Mouse (Mus musculus) intestine, embryonic 15.5 days (tissue): Measurements from ENCODE around the gene Clba1. TPM values are rescaled to one million over a fixed set of nuclear protein-coding genes. Genes with fewer than 3 reads are reported as not detected.
A peak's percentile ranks its signal among the peaks of the same experiment; 100 is the strongest.

Source experiments
- ATAC-seq: fragments of 200-750 bp; cut with Nextera tagmentation; 2 replicates; pipeline ENCODE4 v1.8.0; 2017; ENCODE audit warnings: moderate TSS enrichment, moderate library complexity
- H3K27ac ChIP-seq: fragments of 300-500 bp; sonication (generic); 2 replicates; pipeline ENCODE4 v1.5.1; 2015; ENCODE audit warnings: mild to moderate bottlenecking, inconsistent platforms
- H3K27me3 ChIP-seq: fragments of 300-500 bp; sonication (generic); replicated peaks from 2 replicates; pipeline ENCODE4 v1.6.1; 2015; ENCODE audit warnings: inconsistent platforms
- H3K36me3 ChIP-seq: fragments of 300-500 bp; sonication (generic); 2 replicates; pipeline ENCODE4 v1.6.1; 2015; ENCODE audit warnings: inconsistent platforms
- H3K4me1 ChIP-seq: fragments of 300-500 bp; sonication (generic); replicated peaks from 2 replicates; pipeline ENCODE4 v1.6.1; 2015; ENCODE audit warnings: inconsistent platforms
- H3K4me2 ChIP-seq: fragments of 300-500 bp; sonication (generic); replicated peaks from 2 replicates; pipeline ENCODE4 v1.6.1; 2015; ENCODE audit warnings: mild to moderate bottlenecking, inconsistent platforms
- H3K4me3 ChIP-seq: fragments of 300-500 bp; sonication (generic); replicated peaks from 2 replicates; pipeline ENCODE4 v1.5.1; 2015; ENCODE audit warnings: inconsistent platforms
- H3K9ac ChIP-seq: fragments of 300-500 bp; sonication (generic); 2 replicates; pipeline ENCODE4 v1.6.1; 2015; ENCODE audit warnings: inconsistent platforms
- H3K9me3 ChIP-seq: fragments of 300-500 bp; sonication (generic); 2 replicates; pipeline ENCODE4 v1.6.1; 2016; ENCODE audit warnings: inconsistent platforms
- WGBS: fragments of 180-500 bp; shearing (Covaris S2); methylation state at CpG from one replicate; pipeline ENCODE4 v1.1.7; 2015; 5-methylcytosine and 5-hydroxymethylcytosine counted together
- polyA plus RNA-seq: library from polyadenylated mRNA; unstranded; fragments of >200 nt; fragmentation: Nextera tagmentation; extraction: Ambion mirVana; gene quantifications from 2 replicates; pipeline ENCODE4 v1.2.1, GENCODE M21; 2015

The Clba1 gene
- polyA plus RNA-seq, 1 experiment from 2014 or later = 4.6 TPM

- Histone ChIP-seq H3K27me3 (no peaks in the 10 kb centered on the region), H3K27ac (no peak overlapping the region), H3K36me3 (no peaks in the 10 kb centered on the region), H3K9me3 (no peaks in the 10 kb centered on the region), H3K4me3 (no peak overlapping the region), H3K4me1 (0 out of 2 replicates have a peak, but pooled peaks cover 2% of the 10 kb centered on the region), H3K9ac (no peak overlapping the region), H3K4me2 (no peak overlapping the region)
- WGBS = 85% methylated on average over 2 of the region's 2 CpGs
- ATAC-seq = peak; percentile 10; the same call in 1 of the 2 replicates
Measured at GRCm38 (mm10) chr12:112769751-112770150, 39.0 kb upstream of the Clba1 start.

GRCm38 (mm10) chr12:112770396-112770795 is 38.3 kb upstream of the Clba1 start:
- ATAC-seq = no peak
- 81% methylated on average over 4 of the region's 4 CpGs for WGBS
- no peaks in the 10 kb centered on the region for H3K9me3 ChIP-seq

GRCm38 (mm10) chr12:112772306-112772705 is 36.4 kb upstream of the Clba1 start:
- no peaks in the 10 kb centered on the region for H3K36me3 ChIP-seq
- H3K27me3 ChIP-seq = no peaks in the 10 kb centered on the region
- no peak overlapping the region for H3K4me2 ChIP-seq
- ATAC-seq = no peak
- H3K27ac ChIP-seq = no peak overlapping the region
- no peak overlapping the region for H3K4me3 ChIP-seq
- 89% methylated on average over 14 of the region's 14 CpGs for WGBS
- no peak overlapping the region for H3K9ac ChIP-seq
- no peaks in the 10 kb centered on the region for H3K9me3 ChIP-seq
- 0 out of 2 replicates have a peak, but pooled peaks cover 2% of the 10 kb centered on the region for H3K4me1 ChIP-seq

More at GRCm38 (mm10) chr12:112770396-112770795, 38.3 kb upstream of the Clba1 start:
- no peaks in the 10 kb centered on the region for H3K36me3 ChIP-seq
- no peak overlapping the region for H3K27ac ChIP-seq
- H3K4me2 ChIP-seq = no peak overlapping the region
- no peak overlapping the region for H3K9ac ChIP-seq
- no peak overlapping the region for H3K4me3 ChIP-seq
- H3K27me3 ChIP-seq = no peaks in the 10 kb centered on the region
- H3K4me1 ChIP-seq = 0 out of 2 replicates have a peak, but pooled peaks cover 2% of the 10 kb centered on the region

- H3K4me1 ChIP-seq = 0 out of 2 replicates have a peak, but pooled peaks cover 2% of the 10 kb centered on the region
- H3K4me3 ChIP-seq = no peak overlapping the region
- H3K36me3 ChIP-seq = no peaks in the 10 kb centered on the region
- 24% methylated on average over 9 of the region's 9 CpGs for WGBS
- no peaks in the 10 kb centered on the region for H3K27me3 ChIP-seq
- no peak overlapping the region for H3K27ac ChIP-seq
- H3K9ac ChIP-seq = no peak overlapping the region
- H3K4me2 ChIP-seq = no peak overlapping the region
- no peaks in the 10 kb centered on the region for H3K9me3 ChIP-seq
- ATAC-seq = no peak
Measured at GRCm38 (mm10) chr12:112773366-112773765, 35.4 kb upstream of the Clba1 start.

GRCm38 (mm10) chr12:112774026-112774425 is 34.7 kb upstream of the Clba1 start:
- H3K36me3 ChIP-seq = no peaks in the 10 kb centered on the region
- H3K9me3 ChIP-seq = no peaks in the 10 kb centered on the region
- no peak overlapping the region for H3K27ac ChIP-seq
- WGBS = 78% methylated on average over 6 of the region's 6 CpGs
- no peak for ATAC-seq
- H3K4me2 ChIP-seq = no peak overlapping the region
- no peak overlapping the region for H3K4me3 ChIP-seq
- H3K9ac ChIP-seq = no peak overlapping the region
- H3K27me3 ChIP-seq = no peaks in the 10 kb centered on the region
- H3K4me1 ChIP-seq = 0 out of 2 replicates have a peak, but pooled peaks cover 2% of the 10 kb centered on the region

GRCm38 (mm10) chr12:112774481-112774880 is 34.3 kb upstream of the Clba1 start:
- H3K27ac ChIP-seq = no peak overlapping the region
- WGBS = 91% methylated on average over 10 of the region's 10 CpGs
- H3K9me3 ChIP-seq = no peaks in the 10 kb centered on the region
- no peak overlapping the region for H3K4me3 ChIP-seq
- no peak overlapping the region for H3K9ac ChIP-seq
- H3K4me1 ChIP-seq = 0 out of 2 replicates have a peak, but pooled peaks cover 2% of the 10 kb centered on the region
- no peaks in the 10 kb centered on the region for H3K36me3 ChIP-seq
- no peak overlapping the region for H3K4me2 ChIP-seq
- no peaks in the 10 kb centered on the region for H3K27me3 ChIP-seq
- no peak for ATAC-seq

- no peaks in the 10 kb centered on the region for H3K9me3 ChIP-seq
- 71% methylated on average over 8 of the region's 8 CpGs for WGBS
- H3K36me3 ChIP-seq = no peaks in the 10 kb centered on the region
- ATAC-seq = no peak
- H3K4me2 ChIP-seq = no peak overlapping the region
- no peak overlapping the region for H3K9ac ChIP-seq
- no peak overlapping the region for H3K27ac ChIP-seq
- no peak overlapping the region for H3K4me3 ChIP-seq
- no peaks in the 10 kb centered on the region for H3K27me3 ChIP-seq
- H3K4me1 ChIP-seq = peaks cover 34% of the 10 kb centered on the region
Measured at GRCm38 (mm10) chr12:112791026-112791425, 17.7 kb upstream of the Clba1 start.

- peak; percentile 62 for ATAC-seq
- no peaks in the 10 kb centered on the region for H3K36me3 ChIP-seq
- WGBS = 64% methylated on average over 13 of the region's 13 CpGs
- H3K4me1 ChIP-seq = peaks cover 58% of the 10 kb centered on the region
- no peak overlapping the region for H3K4me2 ChIP-seq
- no peaks in the 10 kb centered on the region for H3K27me3 ChIP-seq
- no peak overlapping the region for H3K4me3 ChIP-seq
- H3K9me3 ChIP-seq = no peaks in the 10 kb centered on the region
- no peak overlapping the region for H3K9ac ChIP-seq
- H3K27ac ChIP-seq = peak overlapping the region; percentile 44; the same call in 1 of the 2 replicates
Measured at GRCm38 (mm10) chr12:112793601-112794355, 15.0 kb upstream of the Clba1 start.

GRCm38 (mm10) chr12:112794356-112794816 is 14.4 kb upstream of the Clba1 start:
- Histone ChIP-seq H3K4me1 (peaks cover 64% of the 10 kb centered on the region), H3K4me2 (peak overlapping the region; percentile 26), H3K27ac (peak overlapping the region; percentile 44; the same call in 1 of the 2 replicates), H3K9me3 (no peaks in the 10 kb centered on the region), H3K27me3 (no peaks in the 10 kb centered on the region), H3K4me3 (no peak overlapping the region), H3K9ac (no peak overlapping the region), H3K36me3 (no peaks in the 10 kb centered on the region)
- 22% methylated on average over 7 of the region's 7 CpGs for WGBS
- no peak for ATAC-seq

- Histone ChIP-seq H3K4me2 (peak overlapping the region; percentile 41), H3K27ac (no peak overlapping the region), H3K4me1 (peaks cover 64% of the 10 kb centered on the region), H3K4me3 (0 out of 2 replicates have a peak overlapping the region, but pooled peaks have one; percentile 7), H3K9ac (no peak overlapping the region), H3K27me3 (no peaks in the 10 kb centered on the region; the same call in 1 of the 2 replicates), H3K9me3 (no peaks in the 10 kb centered on the region), H3K36me3 (no peaks in the 10 kb centered on the region)
- WGBS = 85% methylated on average over 5 of the region's 5 CpGs
- ATAC-seq = no peak
Measured at GRCm38 (mm10) chr12:112794998-112795397, 13.7 kb upstream of the Clba1 start.

GRCm38 (mm10) chr12:112795466-112796104 is 13.2 kb upstream of the Clba1 start:
- peaks cover 65% of the 10 kb centered on the region for H3K4me1 ChIP-seq
- H3K4me2 ChIP-seq = peak overlapping the region; percentile 41
- H3K9ac ChIP-seq = no peak overlapping the region
- no peaks in the 10 kb centered on the region for H3K9me3 ChIP-seq
- H3K36me3 ChIP-seq = no peaks in the 10 kb centered on the region
- no peak overlapping the region for H3K27ac ChIP-seq
- ATAC-seq = peak; percentile 46
- H3K27me3 ChIP-seq = no peaks in the 10 kb centered on the region; the same call in 1 of the 2 replicates
- 35% methylated on average over 18 of the region's 18 CpGs for WGBS
- 0 out of 2 replicates have a peak overlapping the region, but pooled peaks have one; percentile 7 for H3K4me3 ChIP-seq
